Mouse (Mus musculus): ENCODE measurements around the gene Rpp25l.
"Not testable (repeated sequence)": the region's sequence is repeated elsewhere in the genome, so short reads cannot be mapped to it uniquely, and the experiment has no call there.

The Rpp25l gene

GRCm38 (mm10) chr4:41737602-41738255 is 24.4 kb upstream of the Rpp25l start:
- DNase-seq, result peak; percentile 83 to 87

- DNase-seq, result peak; percentile 26 to 54
Observed at GRCm38 (mm10) chr4:41731052-41731765, 17.9 kb upstream of the Rpp25l start, which contains the start of gene Arid3c. Gene Arid3c (minus strand): TSS chr4:41731142.

GRCm38 (mm10) chr4:41726826-41727621 is 13.7 kb upstream of the Rpp25l start:
- no peak for DNase-seq

- DNase-seq, result peak; percentile 87 to 92
Observed at GRCm38 (mm10) chr4:41722918-41723351, 9.6 kb upstream of the Rpp25l start, which contains the start of gene Dctn3. Gene Dctn3 (minus strand): TSS chr4:41723170.

GRCm38 (mm10) chr4:41716834-41717233 is 3.5 kb upstream of the Rpp25l start:
- DNase-seq, result no peak

GRCm38 (mm10) chr4:41715596-41715995 is 2.3 kb upstream of the Rpp25l start:
- peak; percentile 60 to 66 for DNase-seq

GRCm38 (mm10) chr4:41715082-41715481 is 1.7 kb upstream of the Rpp25l start:
- no peak for DNase-seq

GRCm38 (mm10) chr4:41714276-41714675 is 942 bp upstream of the Rpp25l start:
- DNase-seq, result peak; percentile 79 to 84

GRCm38 (mm10) chr4:41712421-41713196 is 725 bp downstream of the Rpp25l start:
- DNase-seq, result peak in 1 of 2 experiments; percentile 54

- peak in 1 of 2 experiments; percentile 40 for DNase-seq
Observed at GRCm38 (mm10) chr4:41711705-41712375, 1.5 kb downstream of the Rpp25l start.

GRCm38 (mm10) chr4:41710229-41710628 is 3.1 kb downstream of the Rpp25l start:
- DNase-seq, result no peak

GRCm38 (mm10) chr4:41708192-41708745 is 5.1 kb downstream of the Rpp25l start:
- peak in 1 of 2 experiments; percentile 35 for DNase-seq

- peak; percentile 79 to 85 for DNase-seq
Observed at GRCm38 (mm10) chr4:41707011-41707535, 6.3 kb downstream of the Rpp25l start.

GRCm38 (mm10) chr4:41705922-41706754 is 7.2 kb downstream of the Rpp25l start:
- peak in 1 of 2 experiments; percentile 23 for DNase-seq

GRCm38 (mm10) chr4:41704651-41705050 is 8.7 kb downstream of the Rpp25l start:
- DNase-seq, result peak in 1 of 2 experiments; percentile 45

GRCm38 (mm10) chr4:41702226-41702625 is 11.1 kb downstream of the Rpp25l start:
- DNase-seq, result not testable (repeated sequence)

- DNase-seq, result not testable (repeated sequence)
Observed at GRCm38 (mm10) chr4:41700224-41700623, 13.1 kb downstream of the Rpp25l start.

GRCm38 (mm10) chr4:41699783-41700182 is 13.6 kb downstream of the Rpp25l start, which contains the start of gene Il11ra1:
Gene Il11ra1 (plus strand): TSS chr4:41699989.
- not testable (repeated sequence) for DNase-seq

- peak in 1 of 2 experiments; percentile 39 for DNase-seq
Observed at GRCm38 (mm10) chr4:41698421-41699016, 14.8 kb downstream of the Rpp25l start.
